Mouse (Mus musculus) layer of hippocampus, adult 9-10 months (tissue): Measurements from ENCODE around the gene Qars.
A peak's percentile ranks its signal among the peaks of the same experiment; 100 is the strongest.

Source experiments
- DNase-seq: peaks from one replicate; pipeline ENCODE4 v3.0.0; 2022; ENCODE audit warnings: low spot score

Qars gene

GRCm38 (mm10) chr9:108486973-108487530 is 20.5 kb upstream of the Qars start:
- DNase-seq, result no peak

GRCm38 (mm10) chr9:108488403-108488802 is 19.1 kb upstream of the Qars start:
- no peak for DNase-seq

- no peak for DNase-seq
Measured at GRCm38 (mm10) chr9:108489215-108489614, 18.3 kb upstream of the Qars start.

DNA sequence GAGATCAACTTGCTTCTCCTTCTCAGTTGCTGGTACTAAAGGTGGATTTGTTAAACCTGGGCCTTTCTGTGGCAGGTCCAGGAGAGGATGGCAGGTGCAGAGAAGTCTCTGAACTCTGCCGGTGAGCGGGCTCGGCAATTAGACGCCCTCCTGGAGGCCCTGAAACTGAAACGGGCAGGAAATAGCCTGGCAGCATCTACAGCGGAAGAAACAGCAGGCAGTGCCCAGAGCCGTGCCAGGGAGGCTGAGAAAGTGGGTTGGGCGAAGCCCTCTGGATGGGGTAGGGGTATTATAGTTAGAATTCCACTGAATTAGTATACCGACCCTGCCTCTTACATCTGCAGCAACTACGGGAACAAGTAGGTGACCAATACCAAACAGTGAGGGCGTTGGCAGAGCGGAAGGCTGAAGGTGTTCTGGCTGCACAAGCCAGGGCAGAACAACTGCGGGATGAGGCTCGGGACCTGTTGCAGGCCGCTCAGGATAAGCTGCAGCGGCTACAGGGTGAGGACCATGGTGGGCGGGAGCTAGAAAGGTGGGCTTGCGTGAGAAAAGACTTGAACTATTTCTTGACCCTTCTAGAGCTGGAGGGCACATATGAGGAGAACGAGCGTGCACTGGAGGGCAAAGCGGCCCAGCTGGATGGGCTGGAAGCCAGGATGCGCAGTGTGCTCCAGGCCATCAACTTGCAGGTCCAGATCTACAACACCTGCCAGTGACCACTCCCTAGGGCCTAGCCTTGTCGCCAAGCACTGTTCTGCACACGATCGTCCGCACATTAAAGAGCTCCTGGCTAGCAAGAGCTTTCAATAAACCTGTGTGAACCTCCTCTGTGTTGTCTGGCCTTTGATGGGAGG is 17.6 kb upstream of the Qars start:
- DNase-seq, result no peak

GRCm38 (mm10) chr9:108490559-108491285 is 16.8 kb upstream of the Qars start, which contains the start of gene Usp19:
Gene Usp19 (plus strand): TSS chr9:108490602.
- DNase-seq, result peak; percentile 73

GRCm38 (mm10) chr9:108491286-108491580 is 16.3 kb upstream of the Qars start:
- DNase-seq, result no peak

DNA sequence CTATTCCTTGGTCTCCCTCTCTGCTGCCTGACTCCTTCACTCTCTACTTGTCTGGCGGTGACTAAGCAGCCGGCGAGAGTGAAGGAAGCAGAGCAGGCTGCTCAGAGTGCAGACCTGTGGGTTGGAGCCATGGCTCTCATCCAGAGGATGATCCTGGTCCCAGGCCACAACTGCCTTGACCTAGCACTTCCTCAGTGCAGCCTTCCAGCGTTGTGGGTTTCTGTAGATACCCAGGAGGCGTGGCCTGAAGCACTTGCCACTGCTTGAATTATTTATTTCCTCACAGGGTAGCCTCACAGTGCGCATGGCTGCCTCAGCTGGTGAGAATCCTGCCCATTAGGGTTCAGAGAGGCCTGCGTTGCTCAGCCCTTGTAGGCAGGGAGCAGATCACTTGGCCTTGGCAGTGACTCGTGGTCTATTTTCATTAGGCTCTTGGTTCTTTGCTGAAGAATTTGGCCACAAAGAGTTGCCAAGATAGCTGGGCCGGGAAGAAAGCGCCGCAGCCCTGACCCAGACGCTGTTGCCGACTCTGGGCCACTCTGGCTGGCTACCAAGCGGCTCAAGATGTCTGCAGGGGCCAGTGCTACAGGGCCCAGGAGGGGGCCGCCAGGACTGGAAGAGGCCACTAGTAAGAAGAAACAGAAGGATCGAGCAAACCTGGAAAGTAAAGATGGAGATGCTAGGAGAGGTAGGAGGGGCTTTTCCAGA is 15.3 kb upstream of the Qars start:
- no peak for DNase-seq

DNA sequence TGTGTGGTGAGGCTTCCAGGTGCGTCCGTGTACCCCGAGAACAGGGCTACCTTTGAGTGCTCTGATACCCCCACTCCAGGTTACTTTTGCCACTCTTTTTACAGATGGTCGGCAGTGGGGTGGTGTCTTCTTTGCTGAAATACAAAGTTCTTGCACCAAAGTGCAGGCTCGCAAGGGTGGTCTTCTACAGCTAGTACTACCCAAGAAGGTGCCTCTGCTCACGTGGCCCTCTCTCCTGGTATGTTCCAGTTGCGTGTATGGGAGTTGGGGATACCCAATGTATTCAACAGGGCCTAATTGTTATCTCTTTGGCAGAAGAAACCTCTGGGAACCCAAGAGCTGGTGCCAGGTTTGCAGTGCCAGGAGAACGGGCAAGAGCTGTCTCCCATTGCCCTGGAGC is 14.3 kb upstream of the Qars start:
- DNase-seq, result no peak

- DNase-seq, result no peak
Measured at GRCm38 (mm10) chr9:108494146-108494825, 13.2 kb upstream of the Qars start.

- no peak for DNase-seq
Measured at GRCm38 (mm10) chr9:108494905-108495304, 12.6 kb upstream of the Qars start.

- DNase-seq, result no peak
Measured at GRCm38 (mm10) chr9:108499231-108499630, 8.3 kb upstream of the Qars start.

GRCm38 (mm10) chr9:108499943-108500342 is 7.6 kb upstream of the Qars start:
- DNase-seq, result no peak

DNA sequence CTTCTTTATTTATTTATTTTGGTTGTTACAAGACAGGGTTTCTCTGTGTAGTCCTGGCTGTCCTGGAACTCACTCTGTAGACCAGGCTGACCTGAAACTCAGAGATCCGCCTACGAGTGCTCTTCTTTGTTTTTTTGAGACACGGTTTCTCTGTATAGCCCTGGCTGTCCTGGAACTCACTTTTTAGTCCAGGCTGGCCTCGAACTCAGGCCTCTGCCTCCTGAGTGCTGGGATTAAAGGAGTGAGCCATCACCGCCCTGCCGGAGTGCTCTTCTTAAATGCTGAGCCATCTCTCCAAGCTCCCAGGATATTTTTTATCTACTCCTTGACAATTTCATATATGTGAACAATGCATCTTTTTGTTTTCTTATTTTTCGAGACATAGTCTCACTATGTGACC is 605 bp upstream of the Qars start:
- no peak for DNase-seq

- no peak for DNase-seq
Measured at GRCm38 (mm10) chr9:108508776-108509175, 1.3 kb downstream of the Qars start.

- DNase-seq, result peak; percentile 90
Measured at GRCm38 (mm10) chr9:108516380-108517251, 9.1 kb downstream of the Qars start, which contains the start of gene Qrich1. Gene Qrich1 (plus strand): TSS chr9:108516806.

DNA sequence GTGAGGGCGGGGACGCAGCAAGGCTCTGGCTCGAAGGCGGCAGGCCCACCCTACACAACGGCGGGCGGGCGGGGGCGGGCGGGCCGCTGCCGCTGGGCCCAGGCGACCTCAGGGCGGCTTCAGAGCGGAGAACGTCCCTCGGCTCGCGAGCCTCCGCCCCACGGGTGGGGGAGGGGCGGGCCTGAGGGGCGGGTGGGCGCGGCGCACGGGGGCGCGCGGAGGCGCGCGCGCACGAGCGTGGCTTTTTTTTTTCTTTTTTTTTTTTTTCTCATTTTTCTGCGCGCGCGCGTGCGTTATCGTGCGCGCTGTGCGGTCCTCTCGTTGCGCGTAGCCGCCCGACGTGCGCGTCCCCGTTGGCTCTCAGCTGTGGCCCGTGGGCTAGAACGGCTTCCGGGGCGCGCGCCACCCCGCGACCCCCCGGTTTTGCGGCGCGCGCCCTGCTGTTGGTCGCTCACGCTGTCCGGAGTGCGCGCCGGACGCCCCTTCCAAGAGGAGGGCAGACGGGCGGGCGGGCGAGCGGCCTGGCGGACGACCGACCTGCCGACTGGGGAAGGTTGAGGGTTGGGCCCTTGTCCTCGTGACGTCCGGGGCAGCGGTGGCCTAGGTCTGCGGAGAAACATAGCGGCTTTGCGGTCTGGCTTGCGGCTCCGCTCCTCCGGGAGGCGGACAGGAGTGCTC is 9.9 kb downstream of the Qars start:
- DNase-seq, result peak; percentile 39

DNA sequence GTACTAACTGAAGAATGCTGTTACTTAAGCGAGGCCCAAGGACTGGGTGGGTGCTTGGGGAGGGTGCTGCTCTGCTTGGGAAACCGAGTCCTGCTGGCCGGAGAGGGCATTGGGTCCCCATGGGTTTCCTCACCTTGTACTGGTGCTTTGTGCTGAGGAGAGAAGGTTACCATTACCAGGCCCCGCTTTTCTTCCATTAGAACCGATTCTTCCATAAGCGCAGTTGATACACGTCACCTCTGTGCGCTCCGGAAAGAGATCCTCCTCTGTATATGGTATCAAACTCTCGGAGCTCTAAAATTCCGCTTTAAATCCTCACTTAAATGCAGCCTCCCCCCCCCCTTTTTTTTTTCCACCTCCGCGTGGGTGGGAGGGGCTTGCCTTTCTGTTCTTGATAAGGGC is 10.4 kb downstream of the Qars start:
- DNase-seq, result peak; percentile 12

DNA sequence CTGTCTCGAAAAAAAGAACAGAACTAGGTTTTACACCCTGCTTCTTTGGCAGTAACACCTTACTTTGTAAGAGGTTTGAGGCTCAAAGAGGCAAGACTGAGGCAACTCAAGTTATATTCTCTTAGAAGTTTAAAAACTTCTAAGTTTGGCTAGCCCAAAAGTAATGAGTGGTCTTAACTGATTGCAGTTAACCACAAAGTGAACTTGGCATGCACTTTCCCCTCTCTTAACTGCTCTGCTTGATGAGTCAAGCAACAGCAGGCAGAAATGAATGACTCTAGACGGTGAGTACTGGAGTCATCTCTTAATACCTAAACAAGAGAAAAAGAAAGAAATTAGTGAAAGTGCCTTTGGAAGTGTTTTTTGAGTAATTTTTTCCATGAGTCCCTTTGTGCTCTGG is 14.1 kb downstream of the Qars start:
- no peak for DNase-seq

DNA sequence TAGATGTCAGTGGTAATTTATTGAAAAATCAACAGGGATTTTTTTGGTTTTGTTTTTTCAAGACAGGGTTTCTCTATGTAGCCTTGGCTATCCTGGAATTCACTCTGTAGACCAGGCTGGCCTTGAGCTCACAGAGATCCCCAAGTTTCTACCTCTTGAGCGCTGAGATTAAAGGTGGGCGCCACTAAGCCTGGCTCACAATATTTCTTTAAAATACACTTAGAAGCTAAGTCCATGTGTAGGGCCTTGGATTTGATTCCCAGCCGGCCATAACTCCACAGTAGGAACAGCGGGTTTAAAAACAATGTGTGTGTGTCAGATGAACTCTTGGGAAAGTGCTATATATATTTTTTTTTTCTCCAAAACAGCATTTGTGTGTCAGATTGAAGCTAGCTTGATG is 15.8 kb downstream of the Qars start:
- DNase-seq, result no peak

DNA sequence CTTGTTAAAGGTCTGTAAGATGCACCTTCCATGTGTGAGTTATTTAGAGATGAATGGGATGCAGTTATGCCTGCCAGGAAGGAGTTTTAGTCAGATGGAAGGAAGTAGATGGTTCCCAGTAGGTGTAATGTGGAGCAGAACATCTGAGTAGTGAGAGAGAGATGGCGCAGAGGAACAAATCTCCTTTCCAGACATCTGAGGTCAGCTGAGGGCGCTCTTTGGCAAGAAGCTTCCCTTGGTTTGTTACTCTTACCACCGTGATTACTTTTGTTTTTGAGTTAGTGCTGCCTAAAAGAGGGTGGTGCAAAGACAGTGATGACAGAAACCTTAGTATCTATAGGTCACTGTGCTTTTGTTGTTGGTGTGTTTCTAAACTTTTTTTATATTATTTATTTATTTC is 17.9 kb downstream of the Qars start:
- no peak for DNase-seq
